Mouse (Mus musculus) CH12.LX (cell line): ENCODE measurements around the gene Gstm3. TPM values are rescaled to one million over a fixed set of nuclear protein-coding genes. Genes with fewer than 3 reads are reported as not detected.
"Not testable (repeated sequence)": the region's sequence is repeated elsewhere in the genome, so short reads cannot be mapped to it uniquely, and the experiment has no call there.

Source experiments
- DNase-seq: peaks from one replicate; pipeline ENCODE4 v3.0.0-alpha.2; 2013; ENCODE audit errors: extremely low read depth
- H3K27ac ChIP-seq: 2 replicates; pipeline ENCODE4 v1.5.1; 2012; ENCODE audit warnings: low read depth, mild to moderate bottlenecking, control low read depth, moderate library complexity; ENCODE audit not compliant: insufficient read depth
- H3K27me3 ChIP-seq: replicated peaks from 2 replicates; pipeline ENCODE3; 2012; ENCODE audit warnings: inconsistent platforms
- H3K36me3 ChIP-seq, 2 experiments: replicated peaks in 1 of 2; 2 replicates each; pipeline versions ENCODE3 to v1.6.1; 2012; ENCODE audit warnings: inconsistent platforms in 1 of 2, low read length in 1 of 2, mild to moderate bottlenecking in 1 of 2, mixed read lengths in 1 of 2, moderate library complexity in 1 of 2; ENCODE audit not compliant: control insufficient read depth in 1 of 2, insufficient read depth in 1 of 2
- H3K4me1 ChIP-seq, 2 experiments: 2 replicates each; pipeline ENCODE4 v1.6.1; 2012; ENCODE audit warnings: inconsistent platforms in 1 of 2, moderate library complexity in 1 of 2; ENCODE audit not compliant: insufficient read depth in 2 of 2, control insufficient read depth in 1 of 2
- H3K4me2 ChIP-seq: 2 replicates; pipeline ENCODE4 v1.6.1; 2012; ENCODE audit warnings: low read depth, mild to moderate bottlenecking, control low read depth; ENCODE audit not compliant: poor library complexity, insufficient read depth, severe bottlenecking
- H3K4me3 ChIP-seq, 3 experiments: fragments of 150-350 bp in 1 of 3; sonication (generic) in 1 of 3; replicated peaks in 1 of 3; 2 replicates each; pipeline versions ENCODE3 to v1.5.1; 2011 to 2012; ENCODE audit warnings: low read depth in 2 of 3, low read length in 2 of 3, mild to moderate bottlenecking in 2 of 3, moderate library complexity in 2 of 3, control low read depth in 1 of 3, improper control_type of control experiment in 1 of 3, inconsistent platforms in 1 of 3, mixed read lengths in 1 of 3; ENCODE audit not compliant: poor library complexity in 1 of 3
- H3K79me2 ChIP-seq: replicated peaks from 2 replicates; pipeline ENCODE4 v1.6.1; 2012; ENCODE audit warnings: mild to moderate bottlenecking, moderate library complexity; ENCODE audit not compliant: control insufficient read depth, poor library complexity, insufficient read depth, severe bottlenecking; ENCODE audit errors: extremely low read depth
- H3K9ac ChIP-seq: 2 replicates; pipeline ENCODE4 v1.6.1; 2012; ENCODE audit warnings: low read depth, mild to moderate bottlenecking, control low read depth, moderate library complexity; ENCODE audit not compliant: insufficient read depth
- H3K9me3 ChIP-seq: replicated peaks from 2 replicates; pipeline ENCODE3; 2012; ENCODE audit warnings: low read length, inconsistent platforms, mixed read lengths
- CHD1 ChIP-seq: IDR thresholded peaks from 2 replicates; pipeline ENCODE4 v1.6.1; 2012; ENCODE audit warnings: low read depth, low read length, improper control_type of control experiment, inconsistent platforms
- CHD2 ChIP-seq: IDR thresholded peaks from 2 replicates; pipeline ENCODE4 v1.6.1; 2011; ENCODE audit warnings: low read length, improper control_type of control experiment
- CTCF ChIP-seq, 2 experiments: IDR thresholded peaks in 1 of 2; conservative IDR thresholded peaks in 1 of 2; 2 replicates each; pipeline ENCODE4 v1.5.1; 2011 to 2012; ENCODE audit warnings: low read depth in 2 of 2, low read length in 2 of 2, improper control_type of control experiment in 1 of 2, inconsistent platforms in 1 of 2, mild to moderate bottlenecking in 1 of 2, moderate library complexity in 1 of 2
- E2F4 ChIP-seq: IDR thresholded peaks from 2 replicates; pipeline ENCODE4 v1.6.1; 2011; ENCODE audit warnings: low read depth, low read length, improper control_type of control experiment; ENCODE audit not compliant: insufficient replicate concordance
- ELF1 ChIP-seq: IDR thresholded peaks from 2 replicates; pipeline ENCODE4 v1.6.1; 2014; ENCODE audit warnings: low read depth, mild to moderate bottlenecking, inconsistent platforms, low read length, improper control_type of control experiment
- ETS1 ChIP-seq: conservative IDR thresholded peaks from 2 replicates; pipeline ENCODE4 v1.6.1; 2012; ENCODE audit warnings: low read depth, mild to moderate bottlenecking, inconsistent platforms, low read length, improper control_type of control experiment, moderate library complexity
- HCFC1 ChIP-seq: IDR thresholded peaks from 2 replicates; pipeline ENCODE4 v1.6.1; 2012; ENCODE audit warnings: low read depth, mild to moderate bottlenecking, inconsistent platforms, low read length, improper control_type of control experiment
- JUND ChIP-seq: conservative IDR thresholded peaks from 2 replicates; pipeline ENCODE4 v1.6.1; 2011; ENCODE audit warnings: low read depth, low read length, improper control_type of control experiment
- MAX ChIP-seq: IDR thresholded peaks from 2 replicates; pipeline ENCODE4 v1.6.1; 2011; ENCODE audit warnings: low read length, improper control_type of control experiment
- MAZ ChIP-seq: IDR thresholded peaks from 2 replicates; pipeline ENCODE4 v1.6.1; 2012; ENCODE audit warnings: low read depth, mild to moderate bottlenecking, inconsistent platforms, low read length, improper control_type of control experiment, moderate library complexity
- MYC ChIP-seq: IDR thresholded peaks from 2 replicates; pipeline ENCODE4 v1.6.1; 2011; ENCODE audit warnings: low read depth, mild to moderate bottlenecking, improper control_type of control experiment, low read length
- NELFE ChIP-seq: IDR thresholded peaks from 2 replicates; pipeline ENCODE4 v1.6.1; 2011; ENCODE audit warnings: low read depth, low read length, improper control_type of control experiment
- POLR2AphosphoS2 ChIP-seq: IDR thresholded peaks from 2 replicates; pipeline ENCODE4 v1.6.1; 2011; ENCODE audit warnings: low read depth, low read length, improper control_type of control experiment
- RAD21 ChIP-seq: IDR thresholded peaks from 2 replicates; pipeline ENCODE4 v1.6.1; 2011; ENCODE audit warnings: low read depth, mild to moderate bottlenecking, low read length, improper control_type of control experiment, moderate library complexity
- RCOR1 ChIP-seq: conservative IDR thresholded peaks from 2 replicates; pipeline ENCODE4 v1.6.1; 2012; ENCODE audit warnings: low read depth, mild to moderate bottlenecking, inconsistent platforms, low read length, improper control_type of control experiment
- TCF12 ChIP-seq: IDR thresholded peaks from 2 replicates; pipeline ENCODE4 v1.6.1; 2014; ENCODE audit warnings: low read depth, mild to moderate bottlenecking, inconsistent platforms, low read length, improper control_type of control experiment
- ZKSCAN1 ChIP-seq: IDR thresholded peaks from 2 replicates; pipeline ENCODE4 v1.6.1; 2012; ENCODE audit warnings: low read depth, inconsistent platforms, low read length, improper control_type of control experiment, borderline replicate concordance
- dilution Hi-C: fragments of 300-500 bp; cut with MboI; formaldehyde crosslinking; loops from 2 replicates; pipeline ENCODE4 v1.14.3; 2020; ENCODE audit warnings: low sequenced_read_pairs; ENCODE audit not compliant: extremely low pct_unique_long_range_greater_than_20kb, extremely low pct_ligation_motif_present
- in situ Hi-C: fragments of 300-500 bp; cut with MboI; formaldehyde crosslinking; loops from 3 replicates; pipeline ENCODE4 v1.14.3; 2019; ENCODE audit warnings: low sequenced_read_pairs, low pct_ligation_motif_present, low pct_unique_long_range_greater_than_20kb, mixed read lengths
- polyA plus RNA-seq: library from polyadenylated mRNA; unstranded; fragments of >175 nt; gene quantifications from 2 replicates; pipeline ENCODE4 v1.2.1, GENCODE M21; 2012; ENCODE audit warnings: low read depth; ENCODE audit not compliant: insufficient read length
- total RNA-seq, 2 experiments: library from RNA; depleted of rRNA; stranded (reverse); fragments of 300-350 nt in 1 of 2; fragments of >200 nt in 1 of 2; gene quantifications; 2 replicates each; pipeline ENCODE4 v1.2.3; 2012 to 2014

Gene Gstm3
- total and polyA plus RNA-seq, 3 experiments: not detected

- H3K4me1 ChIP-seq: peaks cover 0 to 9% of the 10 kb centered on the region in 2 experiments; a peak in 1 of 4 replicates
- TF ChIP-seq MAZ: no peak
- TF ChIP-seq CHD1: no peak
- TF ChIP-seq ELF1: no peak
- TF ChIP-seq ZKSCAN1: no peak
- no peak for TF ChIP-seq E2F4
- TF ChIP-seq CHD2: no peak
- no peak for TF ChIP-seq JUND
- TF ChIP-seq RAD21: no peak
- TF ChIP-seq CTCF (conservative IDR thresholded peaks at IDR 0.05 in 1 of 2, IDR thresholded peaks at IDR 0.05 in 1 of 2; ENCODE audit: low read depth in 2 of 2, low read length in 2 of 2): no peak
- TF ChIP-seq POLR2AphosphoS2: no peak
- no peak for TF ChIP-seq RCOR1
- TF ChIP-seq MYC: no peak
- TF ChIP-seq TCF12: no peak
- TF ChIP-seq HCFC1: no peak
- TF ChIP-seq MAX: no peak
- no peak for TF ChIP-seq ETS1
- TF ChIP-seq NELFE: no peak
- H3K4me3 ChIP-seq: no peak overlapping the region
- dilution Hi-C loops (no loop called here), in situ Hi-C loops (no loop called here)
- DNase-seq: no peak
- no peak overlapping the region for H3K27ac ChIP-seq
- no peak overlapping the region for H3K4me2 ChIP-seq
- H3K27me3 ChIP-seq: no peaks in the 10 kb centered on the region
- H3K36me3 ChIP-seq: no peaks in the 10 kb centered on the region
- H3K9ac ChIP-seq: no peak overlapping the region
- H3K79me2 ChIP-seq: no peaks in the 10 kb centered on the region; the same call in 1 of the 2 replicates
- H3K9me3 ChIP-seq: peaks cover 9% of the 10 kb centered on the region
Measured at GRCm38 (mm10) chr3:107996576-107996975, 27.5 kb upstream of the Gstm3 start.

DNA sequence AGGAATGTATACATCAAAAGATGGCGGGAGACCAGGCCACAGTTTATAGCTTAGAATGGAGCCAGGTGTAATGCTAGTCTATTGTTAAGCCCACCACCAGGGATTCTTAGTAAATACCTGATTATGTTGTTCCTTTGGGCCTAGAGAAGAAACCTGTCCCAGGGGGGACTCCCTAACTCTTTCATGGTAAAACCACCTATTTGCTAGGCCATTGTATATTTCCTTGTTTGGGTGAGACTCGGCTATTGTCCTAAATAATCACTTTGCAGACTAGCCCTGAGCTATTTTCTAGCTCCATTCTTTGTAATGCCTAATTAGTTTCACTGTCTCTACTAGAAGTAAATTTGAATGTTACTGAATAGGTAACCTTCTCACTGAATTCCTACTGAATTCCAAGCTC is 26.9 kb upstream of the Gstm3 start:
- H3K4me1 ChIP-seq, H3K27ac ChIP-seq, DNase-seq, H3K36me3 ChIP-seq, H3K9ac ChIP-seq, H3K9me3 ChIP-seq, H3K27me3 ChIP-seq, dilution Hi-C loops, H3K79me2 ChIP-seq, H3K4me3 ChIP-seq, H3K4me2 ChIP-seq, in situ Hi-C loops: not testable (repeated sequence)
